Mouse (Mus musculus): ENCODE measurements at regions not wholly inside any gene's neighbourhood (a gene's known extent, or its start where the extent isn't known, plus 50 kb on each side); places are given as distances from the start of the nearest gene placed in this dataset.

GRCm38 (mm10) chr11:114261959-114262358 lies 195.1 kb upstream of the Sdk2 start:
- TF ChIP-seq CTCF (IDR thresholded peaks at IDR 0.05; ENCODE audit: control insufficient read depth, insufficient read depth, low read length) (no peak), POLR2A (IDR thresholded peaks at IDR 0.05; ENCODE audit: borderline replicate concordance, control insufficient read depth, low read depth, low read length) (no peak)
